Mouse (Mus musculus): Measurements from ENCODE around the gene Kank4.

DNA sequence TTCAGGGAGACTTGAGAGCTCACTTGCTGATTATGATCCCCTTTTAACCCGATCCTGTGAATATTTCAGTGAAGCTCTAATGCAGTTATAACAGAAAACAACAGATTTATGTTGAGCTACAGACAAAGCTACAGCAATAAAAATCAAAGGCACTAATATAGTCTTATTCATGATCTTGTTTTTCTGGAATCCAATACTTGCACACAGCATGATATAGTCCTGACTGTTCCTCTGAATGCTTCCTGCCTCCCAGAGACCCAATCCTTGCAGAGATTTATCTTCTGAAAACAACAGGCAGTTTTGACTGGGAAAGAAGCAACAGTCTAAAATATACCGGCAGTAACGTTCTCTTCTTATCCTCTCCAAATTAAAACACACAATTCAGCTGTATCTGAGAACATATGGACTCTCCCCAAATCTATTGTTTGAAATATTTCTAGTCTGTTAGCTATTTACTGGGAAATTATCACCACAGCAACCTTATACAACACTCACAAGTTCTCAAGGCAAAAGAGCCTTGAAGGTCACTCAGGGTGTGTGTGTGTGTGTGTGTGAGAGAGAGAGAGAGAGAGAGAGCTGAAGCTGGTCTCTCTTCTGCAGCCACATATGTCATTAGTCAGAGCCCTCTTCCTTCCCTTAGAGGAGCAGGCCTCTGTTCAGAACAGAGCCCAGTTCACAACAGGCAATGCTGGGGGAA is 74.0 kb downstream of the Kank4 start:
- no peak for TF ChIP-seq CTCF (IDR thresholded peaks at IDR 0.05; ENCODE audit: borderline replicate concordance, insufficient read depth, low read depth, low read length)
- TF ChIP-seq POLR2A (IDR thresholded peaks at IDR 0.05; ENCODE audit: borderline replicate concordance, insufficient read depth, low read length), result no peak

Measured in cerebellum, adult 2 months (tissue).